Mouse (Mus musculus) neural tube, embryonic 12.5 days (tissue): Measurements from ENCODE around the gene Gpbar1. TPM values are rescaled to one million over a fixed set of nuclear protein-coding genes. Genes with fewer than 3 reads are reported as not detected.

Experiments
- ATAC-seq: fragments of 200-750 bp; cut with Nextera tagmentation; 2 replicates; pipeline ENCODE4 v1.8.0; 2017; ENCODE audit warnings: low read depth, mild to moderate bottlenecking, moderate TSS enrichment, moderate library complexity; ENCODE audit not compliant: low FRiP score
- H3K27ac ChIP-seq: fragments of 300-500 bp; sonication (generic); 2 replicates; pipeline ENCODE4 v1.5.1; 2016
- H3K27me3 ChIP-seq: fragments of 300-500 bp; sonication (generic); replicated peaks from 2 replicates; pipeline ENCODE4 v1.6.1; 2016; ENCODE audit warnings: mild to moderate bottlenecking
- H3K36me3 ChIP-seq: fragments of 300-500 bp; sonication (generic); 2 replicates; pipeline ENCODE4 v1.6.1; 2016; ENCODE audit warnings: mild to moderate bottlenecking
- H3K4me1 ChIP-seq: fragments of 300-500 bp; sonication (generic); 2 replicates; pipeline ENCODE4 v1.6.1; 2016
- H3K4me2 ChIP-seq: fragments of 300-500 bp; sonication (generic); replicated peaks from 2 replicates; pipeline ENCODE4 v1.6.1; 2016; ENCODE audit warnings: mild to moderate bottlenecking
- H3K4me3 ChIP-seq: fragments of 300-500 bp; sonication (generic); 2 replicates; pipeline ENCODE4 v1.5.1; 2016
- H3K9ac ChIP-seq: fragments of 300-500 bp; sonication (generic); 2 replicates; pipeline ENCODE4 v1.6.1; 2016; ENCODE audit warnings: mild to moderate bottlenecking
- H3K9me3 ChIP-seq: fragments of 300-500 bp; sonication (generic); 2 replicates; pipeline ENCODE4 v1.6.1; 2016; ENCODE audit warnings: mild to moderate bottlenecking
- WGBS: fragments of 180-500 bp; shearing (Covaris S2); methylation state at CpG from one replicate; pipeline ENCODE4 v1.1.7; 2016; 5-methylcytosine and 5-hydroxymethylcytosine counted together
- polyA plus RNA-seq: library from polyadenylated mRNA; unstranded; fragments of >200 nt; fragmentation: Nextera tagmentation; extraction: Ambion mirVana; gene quantifications from 2 replicates; pipeline ENCODE4 v1.2.1, GENCODE M21; 2016

Gpbar1 gene
- 0.19 TPM in 1 of 2 replicates, not detected in the other for polyA plus RNA-seq

DNA sequence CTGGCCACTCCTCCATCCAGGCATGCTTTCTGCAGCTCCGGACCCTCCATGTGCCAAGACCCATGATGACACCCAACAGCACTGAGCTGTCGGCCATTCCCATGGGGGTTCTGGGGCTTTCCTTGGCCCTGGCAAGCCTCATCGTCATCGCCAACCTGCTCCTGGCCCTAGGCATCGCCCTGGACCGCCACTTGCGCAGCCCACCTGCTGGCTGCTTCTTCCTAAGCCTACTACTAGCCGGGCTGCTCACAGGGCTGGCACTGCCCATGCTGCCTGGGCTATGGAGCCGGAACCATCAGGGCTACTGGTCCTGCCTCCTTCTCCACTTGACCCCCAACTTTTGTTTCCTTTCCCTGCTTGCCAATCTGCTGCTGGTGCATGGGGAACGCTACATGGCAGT is at the start of gene Gpbar1:
TSS of gene Gpbar1 (plus strand) at position 13 of the 400 bp plus-strand sequence.
- ATAC-seq: no peak
- Histone ChIP-seq H3K36me3 (peaks cover 42% of the 10 kb centered on the region), H3K27me3 (no peaks in the 10 kb centered on the region), H3K27ac (no peak within 1 kb of the TSS), H3K4me1 (peaks cover 7% of the 10 kb centered on the region), H3K9me3 (no peaks in the 10 kb centered on the region), H3K4me2 (no peak within 1 kb of the TSS), H3K9ac (no peak within 1 kb of the TSS), H3K4me3 (no peak within 1 kb of the TSS)
- WGBS: 92% methylated on average over 10 of the region's 10 CpGs

DNA sequence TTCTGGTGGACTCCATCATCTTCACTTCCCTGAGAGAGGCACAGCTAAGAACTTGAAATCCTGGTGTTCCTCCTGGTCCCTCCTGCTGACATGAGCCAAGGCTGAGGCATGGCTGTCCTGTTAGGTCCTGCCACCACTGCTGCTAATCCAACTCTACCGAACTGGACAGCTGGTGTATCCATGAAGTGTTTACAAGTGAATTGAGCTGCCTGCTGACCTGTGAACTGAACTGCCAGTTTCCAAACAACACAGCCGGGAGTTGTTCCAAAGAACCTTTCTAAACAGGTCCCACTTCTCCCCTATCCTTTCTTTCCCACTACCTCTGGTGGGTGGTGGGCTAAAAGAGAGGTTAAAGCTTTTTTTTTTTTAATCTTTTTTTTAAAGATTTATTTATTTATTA is 48.4 kb upstream of the Gpbar1 start:
- Histone ChIP-seq H3K27me3 (no peaks in the 10 kb centered on the region), H3K9me3 (no peaks in the 10 kb centered on the region), H3K4me3 (no peak overlapping the region), H3K36me3 (no peaks in the 10 kb centered on the region), H3K4me2 (no peak overlapping the region), H3K4me1 (no peaks in the 10 kb centered on the region), H3K27ac (no peak overlapping the region), H3K9ac (no peak overlapping the region)
- WGBS: 80% methylated on average over 2 of the region's 2 CpGs
- ATAC-seq: no peak

DNA sequence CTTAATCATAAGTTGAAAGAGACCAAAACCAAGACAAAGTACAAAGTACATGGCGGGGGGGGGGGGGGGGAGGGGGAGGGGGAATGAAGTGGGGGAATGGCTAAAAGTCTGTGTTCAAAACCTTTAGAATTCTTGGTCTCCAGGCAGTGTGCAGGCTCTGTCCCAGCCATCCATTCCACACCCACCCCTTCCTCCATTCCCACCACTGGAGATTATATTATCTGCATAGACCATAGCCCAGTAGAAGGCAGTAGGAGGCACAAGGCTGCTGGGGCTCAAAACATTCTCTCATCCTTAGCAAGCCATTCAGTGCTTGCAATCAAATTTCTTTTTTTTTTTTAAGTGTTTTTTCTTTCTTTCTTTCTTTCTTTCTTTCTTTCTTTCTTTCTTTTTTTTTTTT is 47.4 kb upstream of the Gpbar1 start:
- Histone ChIP-seq H3K4me2 (no peak overlapping the region), H3K4me1 (no peaks in the 10 kb centered on the region)
- WGBS: 83% methylated on average over 1 of the region's 1 CpGs

DNA sequence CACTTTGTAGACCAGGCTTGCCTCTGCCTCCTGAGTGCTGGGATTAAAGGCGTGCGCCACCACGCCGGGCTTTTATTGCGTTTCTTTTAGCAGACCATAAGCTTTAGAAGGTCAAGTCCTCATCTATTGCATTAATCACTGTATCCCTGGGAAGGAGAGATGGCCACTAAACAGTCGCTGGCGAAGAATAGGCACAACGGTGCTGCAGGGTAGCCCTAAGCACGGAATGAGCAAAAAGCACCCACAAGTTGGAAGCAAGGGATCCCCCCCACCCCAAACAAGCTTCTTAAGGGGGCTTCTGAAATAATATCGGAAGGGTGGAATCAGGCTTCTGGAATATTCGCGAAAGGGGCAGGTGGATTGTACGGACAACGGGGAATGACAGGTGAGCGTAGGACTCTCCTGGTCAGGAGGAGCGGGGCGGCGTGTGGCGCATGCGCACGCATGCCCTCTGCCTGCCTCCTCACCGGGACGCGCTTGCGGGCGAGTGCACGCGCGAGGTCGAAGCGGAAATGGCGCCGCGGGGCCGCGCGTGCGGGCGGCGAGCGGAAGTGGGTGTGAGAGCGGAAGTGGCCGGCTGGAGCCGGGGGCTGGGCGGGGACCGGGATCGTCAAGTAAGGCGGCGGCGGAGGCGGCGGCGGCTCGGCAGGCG is 42.3 kb upstream of the Gpbar1 start, which contains the start of gene Arpc2:
TSS of gene Arpc2 (plus strand) at position 147 of the 652 bp plus-strand sequence.
- 2% methylated on average over 45 of the region's 55 CpGs for WGBS
- ATAC-seq: peak; percentile 93

More for the DNA sequence above, 47.4 kb upstream of the Gpbar1 start:
- Histone ChIP-seq H3K27me3 (no peaks in the 10 kb centered on the region), H3K9ac (no peak overlapping the region), H3K27ac (no peak overlapping the region), H3K9me3 (no peaks in the 10 kb centered on the region), H3K4me3 (no peak overlapping the region), H3K36me3 (no peaks in the 10 kb centered on the region)
- no peak for ATAC-seq

DNA sequence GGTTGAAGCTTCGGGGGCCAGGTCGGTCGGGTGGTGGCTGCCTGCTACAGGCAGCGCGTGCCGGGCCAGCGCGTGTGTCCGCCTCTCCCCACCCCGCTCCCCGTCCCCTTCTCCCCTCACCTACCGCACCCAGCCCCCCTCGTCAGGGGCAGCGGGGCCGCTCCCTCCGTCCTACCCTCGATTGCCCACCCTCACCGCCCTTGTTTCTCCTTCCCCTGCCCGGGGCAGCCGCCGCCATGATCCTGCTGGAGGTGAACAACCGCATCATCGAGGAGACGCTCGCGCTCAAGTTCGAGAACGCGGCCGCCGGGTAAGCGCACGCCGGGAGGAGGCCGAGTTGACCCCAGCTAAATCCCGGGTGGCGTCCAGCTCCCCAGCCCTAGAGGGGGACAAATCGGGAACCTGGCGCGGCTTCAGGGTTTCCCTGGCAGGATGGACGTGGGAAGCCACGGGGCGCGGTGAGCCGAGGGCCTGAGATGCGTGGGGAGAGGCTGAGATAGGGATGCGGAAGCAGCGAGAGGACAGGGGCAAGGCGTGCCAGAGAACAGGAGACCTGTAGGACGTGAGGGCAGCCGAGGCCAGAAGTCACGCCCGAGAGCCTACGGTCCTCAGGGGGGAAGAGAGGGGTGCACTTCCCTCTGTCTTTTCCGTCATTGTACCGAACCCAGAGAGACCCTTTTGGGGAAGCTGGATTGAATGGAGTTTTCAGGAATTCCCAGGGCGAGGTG is 41.6 kb upstream of the Gpbar1 start:
- WGBS: under 1% methylated on average over 53 of the region's 57 CpGs

More for the DNA sequence above, 42.3 kb upstream of the Gpbar1 start, which contains the start of gene Arpc2:
- H3K4me3 ChIP-seq: peak within 1 kb of the TSS; percentile 93
- H3K36me3 ChIP-seq: no peaks in the 10 kb centered on the region
- H3K9ac ChIP-seq: peak within 1 kb of the TSS; percentile 93
- H3K27me3 ChIP-seq: no peaks in the 10 kb centered on the region
- H3K9me3 ChIP-seq: no peaks in the 10 kb centered on the region
- peaks cover 32% of the 10 kb centered on the region for H3K4me1 ChIP-seq
- H3K4me2 ChIP-seq: peak within 1 kb of the TSS; percentile 82
- peak within 1 kb of the TSS; percentile 70 for H3K27ac ChIP-seq

DNA sequence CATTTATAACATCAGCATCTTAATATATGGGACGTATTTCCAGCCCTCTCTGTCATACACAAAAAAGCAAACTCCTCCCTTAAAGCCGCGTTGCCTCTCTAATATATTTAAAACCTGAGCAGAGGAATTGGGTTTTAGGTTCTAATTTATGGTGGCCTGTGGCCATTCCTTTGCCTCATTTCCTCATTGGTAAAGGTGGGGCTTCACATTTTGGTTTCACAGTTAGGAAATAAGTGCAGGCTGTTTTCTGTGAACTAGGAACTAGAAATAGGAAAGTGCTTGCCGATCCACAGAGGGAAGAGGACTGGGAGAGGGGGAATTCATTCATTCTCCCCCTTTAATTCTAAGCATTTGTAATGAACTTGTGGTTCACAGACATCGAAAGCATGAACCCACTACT is 40.7 kb upstream of the Gpbar1 start:
- Histone ChIP-seq H3K27me3 (no peaks in the 10 kb centered on the region), H3K27ac (no peak overlapping the region), H3K4me3 (peak overlapping the region; percentile 93), H3K4me2 (peak overlapping the region; percentile 82), H3K9me3 (no peaks in the 10 kb centered on the region), H3K36me3 (no peaks in the 10 kb centered on the region), H3K9ac (peak overlapping the region; percentile 93), H3K4me1 (peaks cover 32% of the 10 kb centered on the region)
- ATAC-seq: no peak
- 45% methylated on average over 5 of the region's 5 CpGs for WGBS

More for the DNA sequence above, 41.6 kb upstream of the Gpbar1 start:
- peak overlapping the region; percentile 93 for H3K9ac ChIP-seq
- H3K9me3 ChIP-seq: no peaks in the 10 kb centered on the region
- peak overlapping the region; percentile 82 for H3K4me2 ChIP-seq
- peaks cover 32% of the 10 kb centered on the region for H3K4me1 ChIP-seq
- H3K27me3 ChIP-seq: no peaks in the 10 kb centered on the region
- peak; percentile 57 for ATAC-seq
- H3K36me3 ChIP-seq: no peaks in the 10 kb centered on the region
- peak overlapping the region; percentile 93 for H3K4me3 ChIP-seq
- peak overlapping the region; percentile 70 for H3K27ac ChIP-seq

DNA sequence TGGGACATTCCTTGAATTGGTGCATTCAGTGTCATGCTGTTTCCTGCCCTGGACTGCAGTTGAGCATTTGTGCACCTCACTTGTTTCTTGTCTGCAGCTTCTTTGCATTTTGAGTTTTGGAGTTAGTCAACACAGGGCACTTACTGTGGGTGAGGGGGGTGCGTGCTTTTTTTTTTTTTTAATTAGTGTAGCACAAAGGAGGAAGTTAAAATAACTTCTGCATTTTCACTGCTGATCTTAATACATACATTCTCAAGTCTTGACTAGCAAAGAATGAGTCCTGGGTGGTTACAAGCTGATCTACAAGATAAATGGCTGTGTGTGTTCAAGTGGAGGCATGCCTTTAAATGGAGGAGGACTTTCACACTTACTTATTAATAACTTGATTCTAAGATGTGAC is 40.2 kb upstream of the Gpbar1 start:
- ATAC-seq: no peak
- WGBS: 69% methylated on average over 1 of the region's 1 CpGs

DNA sequence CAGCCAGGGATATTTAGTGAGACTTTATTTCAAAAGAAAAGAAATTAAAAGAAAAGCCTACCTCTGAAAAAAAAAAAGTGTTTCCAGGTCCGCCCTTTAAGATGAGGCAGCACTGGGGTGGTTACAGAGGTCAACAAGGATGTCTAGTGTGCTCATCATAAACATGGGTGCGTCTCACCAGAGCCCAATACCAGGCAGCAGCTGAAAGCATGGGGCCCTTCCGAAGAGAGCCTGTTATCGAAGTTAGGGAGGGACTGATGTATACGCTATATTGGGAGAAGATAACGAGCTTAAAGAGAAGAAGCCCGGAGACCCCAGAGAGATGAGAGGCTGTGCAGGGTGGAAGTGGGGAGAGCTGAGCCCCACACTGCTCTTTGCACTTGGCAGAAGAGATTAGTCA is 39.2 kb upstream of the Gpbar1 start:
- Histone ChIP-seq H3K4me3 (no peak overlapping the region), H3K4me2 (peak overlapping the region; percentile 32), H3K36me3 (no peaks in the 10 kb centered on the region), H3K9me3 (no peaks in the 10 kb centered on the region), H3K4me1 (peaks cover 32% of the 10 kb centered on the region), H3K9ac (no peak overlapping the region), H3K27ac (no peak overlapping the region), H3K27me3 (no peaks in the 10 kb centered on the region)
- WGBS: 83% methylated on average over 7 of the region's 7 CpGs
- ATAC-seq: no peak

More for the DNA sequence above, 40.2 kb upstream of the Gpbar1 start:
- Histone ChIP-seq H3K36me3 (no peaks in the 10 kb centered on the region), H3K9me3 (no peaks in the 10 kb centered on the region), H3K9ac (no peak overlapping the region), H3K4me3 (peak overlapping the region; percentile 93; the same call in 1 of the 2 replicates), H3K4me2 (peak overlapping the region; percentile 82), H3K4me1 (peaks cover 32% of the 10 kb centered on the region), H3K27ac (no peak overlapping the region), H3K27me3 (no peaks in the 10 kb centered on the region)

DNA sequence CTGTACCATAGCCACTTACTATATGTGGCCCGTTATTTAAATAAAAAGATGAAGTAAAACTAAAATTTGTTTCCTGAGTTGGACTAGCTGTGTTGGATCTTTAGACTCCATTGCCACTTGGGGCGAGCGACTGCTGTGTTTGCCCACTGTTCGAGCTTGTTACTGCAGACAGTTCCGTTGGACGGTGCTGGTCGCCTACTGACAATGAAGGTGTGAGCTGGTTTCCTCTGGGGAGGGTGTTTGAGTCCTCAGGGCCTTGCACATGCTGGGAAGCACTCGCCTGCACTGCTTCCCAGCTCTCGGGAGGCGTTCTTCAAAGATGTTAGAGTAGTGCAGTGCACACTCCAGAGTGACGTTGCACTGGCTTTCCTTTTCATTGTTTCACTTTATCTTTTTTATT is 38.7 kb upstream of the Gpbar1 start:
- Histone ChIP-seq H3K4me1 (peaks cover 32% of the 10 kb centered on the region), H3K4me2 (peak overlapping the region; percentile 32; the same call in 1 of the 2 replicates), H3K9me3 (no peaks in the 10 kb centered on the region), H3K4me3 (no peak overlapping the region), H3K36me3 (no peaks in the 10 kb centered on the region), H3K9ac (no peak overlapping the region), H3K27me3 (no peaks in the 10 kb centered on the region), H3K27ac (no peak overlapping the region)
- no peak for ATAC-seq
- WGBS: 70% methylated on average over 11 of the region's 11 CpGs

DNA sequence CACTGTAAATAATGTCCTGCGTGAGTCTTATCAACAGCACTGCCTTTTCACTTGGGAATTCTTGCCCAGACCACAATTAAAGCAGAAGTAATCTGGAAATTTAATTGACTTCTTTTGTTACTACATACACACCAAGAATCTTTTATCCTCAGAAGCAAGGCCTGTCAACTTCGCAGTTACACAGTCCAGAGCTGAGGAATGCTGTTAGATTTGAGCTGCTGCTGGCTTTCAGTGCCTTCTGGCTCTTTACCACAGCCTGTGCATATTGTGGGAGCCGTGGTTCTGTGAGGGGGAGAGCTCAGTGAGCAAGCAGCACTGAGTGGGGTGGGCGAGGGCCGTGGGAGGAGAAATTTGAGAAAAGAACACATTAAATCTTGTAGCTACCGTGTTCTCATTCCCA is 38.0 kb upstream of the Gpbar1 start:
- Histone ChIP-seq H3K4me2 (no peak overlapping the region), H3K4me1 (peaks cover 32% of the 10 kb centered on the region), H3K9ac (0 out of 2 replicates have a peak overlapping the region, but pooled peaks have one; percentile 14), H3K36me3 (no peaks in the 10 kb centered on the region), H3K9me3 (no peaks in the 10 kb centered on the region), H3K4me3 (no peak overlapping the region), H3K27me3 (no peaks in the 10 kb centered on the region), H3K27ac (no peak overlapping the region)
- ATAC-seq: no peak
- WGBS: 72% methylated on average over 6 of the region's 6 CpGs

DNA sequence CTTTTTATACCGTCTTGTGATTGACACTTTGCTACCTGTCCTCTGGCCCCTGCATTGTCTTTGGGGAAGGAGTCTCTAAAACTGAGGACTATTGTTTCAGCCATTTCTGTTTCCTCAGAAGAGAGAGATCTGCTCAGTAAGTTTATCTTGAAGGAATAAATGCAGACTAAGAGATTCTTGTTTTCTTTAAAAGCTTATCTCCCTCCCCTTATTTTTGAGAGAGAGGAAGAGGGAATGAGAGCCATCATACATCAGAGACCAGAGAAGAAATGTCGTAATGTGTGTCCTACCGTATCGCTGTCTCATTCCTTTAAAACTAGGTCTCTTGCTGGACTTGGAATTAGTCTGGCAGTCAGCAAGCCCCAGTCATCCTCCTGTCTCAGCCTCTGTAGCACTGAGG is 37.5 kb upstream of the Gpbar1 start:
- H3K9ac ChIP-seq: 0 out of 2 replicates have a peak overlapping the region, but pooled peaks have one; percentile 14
- no peaks in the 10 kb centered on the region for H3K27me3 ChIP-seq
- ATAC-seq: no peak
- 92% methylated on average over 4 of the region's 4 CpGs for WGBS
- no peak overlapping the region for H3K27ac ChIP-seq
- no peak overlapping the region for H3K4me3 ChIP-seq
- H3K4me2 ChIP-seq: no peak overlapping the region
- H3K4me1 ChIP-seq: peaks cover 32% of the 10 kb centered on the region
- H3K9me3 ChIP-seq: no peaks in the 10 kb centered on the region
- H3K36me3 ChIP-seq: no peaks in the 10 kb centered on the region

DNA sequence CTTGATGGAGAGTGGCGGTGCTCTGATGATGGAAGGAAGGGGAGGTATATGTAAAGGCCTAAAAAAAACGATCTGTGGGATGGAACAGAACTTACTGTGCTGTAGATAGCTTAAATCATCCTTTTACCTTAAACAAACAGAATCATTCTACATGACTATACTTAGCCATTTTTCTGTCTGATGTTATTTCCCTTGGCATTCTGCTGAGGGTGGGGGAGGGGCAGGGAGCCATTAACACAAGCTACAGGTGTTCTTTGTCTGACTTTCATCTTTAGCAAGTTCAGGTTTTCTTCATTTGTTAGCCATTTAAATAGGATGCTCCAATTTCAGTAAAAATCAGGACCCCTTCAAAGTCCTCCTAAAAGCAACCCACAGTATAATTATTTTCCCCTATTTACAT is 32.8 kb upstream of the Gpbar1 start:
- peaks cover 19% of the 10 kb centered on the region for H3K36me3 ChIP-seq
- no peaks in the 10 kb centered on the region for H3K9me3 ChIP-seq
- 90% methylated on average over 2 of the region's 2 CpGs for WGBS
- no peak overlapping the region for H3K9ac ChIP-seq
- H3K4me1 ChIP-seq: 0 out of 2 replicates have a peak, but pooled peaks cover under 1% of the 10 kb centered on the region
- no peak overlapping the region for H3K27ac ChIP-seq
- H3K4me3 ChIP-seq: no peak overlapping the region
- no peaks in the 10 kb centered on the region for H3K27me3 ChIP-seq
- H3K4me2 ChIP-seq: no peak overlapping the region
- ATAC-seq: no peak
